Mouse (Mus musculus) kidney, embryonic 14.5 days (tissue): ENCODE data around the gene Pdpr. TPM values are rescaled to one million over a fixed set of nuclear protein-coding genes. Genes with fewer than 3 reads are reported as not detected.
"Not testable (repeated sequence)": the region's sequence is repeated elsewhere in the genome, so short reads cannot be mapped to it uniquely, and the experiment has no call there.

Experiments used
- ATAC-seq: fragments of 200-750 bp; cut with Nextera tagmentation; 2 replicates; pipeline ENCODE4 v1.8.0; 2017; ENCODE audit warnings: moderate number of reproducible peaks, mild to moderate bottlenecking, moderate TSS enrichment, moderate library complexity; ENCODE audit not compliant: low FRiP score, low TSS enrichment
- H3K27ac ChIP-seq: fragments of 300-500 bp; sonication (generic); 2 replicates; pipeline ENCODE4 v1.5.1; 2014; ENCODE audit warnings: low read depth, mild to moderate bottlenecking, low read length, moderate library complexity, mixed read lengths
- H3K27me3 ChIP-seq: fragments of 300-500 bp; sonication (generic); 2 replicates; pipeline ENCODE4 v1.6.1; 2014; ENCODE audit warnings: mild to moderate bottlenecking, low read length; ENCODE audit not compliant: control insufficient read depth, insufficient read depth
- H3K36me3 ChIP-seq: fragments of 300-500 bp; sonication (generic); 2 replicates; pipeline ENCODE4 v1.6.1; 2014; ENCODE audit warnings: low read length, mixed read lengths; ENCODE audit not compliant: control insufficient read depth, insufficient read depth
- H3K4me1 ChIP-seq: fragments of 300-500 bp; sonication (generic); 2 replicates; pipeline ENCODE4 v1.6.1; 2014; ENCODE audit warnings: low read length, mixed read lengths; ENCODE audit not compliant: control insufficient read depth, insufficient read depth
- H3K4me2 ChIP-seq: fragments of 300-500 bp; sonication (generic); replicated peaks from 2 replicates; pipeline ENCODE4 v1.6.1; 2014; ENCODE audit warnings: low read depth, mild to moderate bottlenecking, low read length
- H3K4me3 ChIP-seq: fragments of 300-500 bp; sonication (generic); 2 replicates; pipeline ENCODE4 v1.5.1; 2014; ENCODE audit warnings: mild to moderate bottlenecking, low read length
- H3K9ac ChIP-seq: fragments of 300-500 bp; sonication (generic); 2 replicates; pipeline ENCODE4 v1.6.1; 2014; ENCODE audit warnings: low read depth, mild to moderate bottlenecking, low read length, moderate library complexity
- H3K9me3 ChIP-seq: fragments of 300-500 bp; sonication (generic); 2 replicates; pipeline ENCODE4 v1.6.1; 2016; ENCODE audit warnings: low read length; ENCODE audit not compliant: control insufficient read depth
- WGBS: fragments of 180-500 bp; shearing (Covaris S2); extraction: QIAGEN DNeasy Blood & Tissue Kit; methylation state at CpG from one replicate; pipeline ENCODE4 v1.1.7; 2014; 5-methylcytosine and 5-hydroxymethylcytosine counted together
- polyA plus RNA-seq: library from polyadenylated mRNA; unstranded; fragments of >200 nt; fragmentation: Nextera tagmentation; extraction: Ambion mirVana; gene quantifications from 2 replicates; pipeline ENCODE4 v1.2.1, GENCODE M21; 2014

Gene Pdpr
- polyA plus RNA-seq, 1 experiment from 2014 or later = 8.6 TPM

- H3K4me2 ChIP-seq = peak overlapping the region; percentile 42
- peaks cover 15% of the 10 kb centered on the region for H3K4me1 ChIP-seq
- 44% methylated on average over 5 of the region's 5 CpGs for WGBS
- 0 out of 2 replicates have a peak overlapping the region, but pooled peaks have one; percentile 55 for H3K9ac ChIP-seq
- no peaks in the 10 kb centered on the region for H3K9me3 ChIP-seq
- H3K27me3 ChIP-seq = no peaks in the 10 kb centered on the region
- peak; percentile 32 for ATAC-seq
- peak overlapping the region; percentile 86 for H3K27ac ChIP-seq
- peak overlapping the region; percentile 32; the same call in 1 of the 2 replicates for H3K4me3 ChIP-seq
- H3K36me3 ChIP-seq = no peaks in the 10 kb centered on the region
Observed at GRCm38 (mm10) chr8:111079461-111079860, 15.0 kb upstream of the Pdpr start.

- H3K4me1 ChIP-seq = peaks cover 15% of the 10 kb centered on the region
- no peaks in the 10 kb centered on the region for H3K36me3 ChIP-seq
- ATAC-seq = peak; percentile 78
- H3K27ac ChIP-seq = peak overlapping the region; percentile 86
- no peaks in the 10 kb centered on the region for H3K27me3 ChIP-seq
- WGBS = 12% methylated on average over 6 of the region's 6 CpGs
- H3K9ac ChIP-seq = 0 out of 2 replicates have a peak overlapping the region, but pooled peaks have one; percentile 55
- H3K4me2 ChIP-seq = peak overlapping the region; percentile 42
- peak overlapping the region; percentile 32; the same call in 1 of the 2 replicates for H3K4me3 ChIP-seq
- no peaks in the 10 kb centered on the region for H3K9me3 ChIP-seq
Observed at GRCm38 (mm10) chr8:111079861-111080271, 14.6 kb upstream of the Pdpr start.

GRCm38 (mm10) chr8:111081580-111082258, 12.7 kb upstream of the Pdpr start:
- Histone ChIP-seq H3K27me3 (no peaks in the 10 kb centered on the region), H3K4me1 (peaks cover 15% of the 10 kb centered on the region), H3K9ac (peak overlapping the region; percentile 55), H3K4me2 (peak overlapping the region; percentile 42), H3K4me3 (peak overlapping the region; percentile 32), H3K9me3 (no peaks in the 10 kb centered on the region), H3K36me3 (no peaks in the 10 kb centered on the region), H3K27ac (peak overlapping the region; percentile 86)
- peak; percentile 86 for ATAC-seq
- 39% methylated on average over 12 of the region's 12 CpGs for WGBS

- H3K27ac ChIP-seq, ATAC-seq, H3K9ac ChIP-seq, H3K4me2 ChIP-seq, H3K4me3 ChIP-seq, H3K36me3 ChIP-seq, H3K9me3 ChIP-seq, H3K27me3 ChIP-seq: not testable (repeated sequence)
- H3K4me1 ChIP-seq = peaks cover 15% of the 10 kb centered on the region
- 91% methylated on average over 5 of the region's 5 CpGs for WGBS
Observed at GRCm38 (mm10) chr8:111083936-111084335, 10.5 kb upstream of the Pdpr start.

GRCm38 (mm10) chr8:111090126-111090525, 4.3 kb upstream of the Pdpr start:
- H3K27ac ChIP-seq = no peak overlapping the region
- WGBS = 5% methylated on average over 2 of the region's 2 CpGs
- ATAC-seq = no peak

GRCm38 (mm10) chr8:111091706-111092105, 2.7 kb upstream of the Pdpr start:
- H3K27ac ChIP-seq = no peak overlapping the region
- no peak for ATAC-seq

More at GRCm38 (mm10) chr8:111090126-111090525, 4.3 kb upstream of the Pdpr start:
- no peaks in the 10 kb centered on the region for H3K9me3 ChIP-seq
- H3K4me3 ChIP-seq = no peak overlapping the region
- no peaks in the 10 kb centered on the region for H3K4me1 ChIP-seq
- H3K36me3 ChIP-seq = no peaks in the 10 kb centered on the region
- H3K27me3 ChIP-seq = no peaks in the 10 kb centered on the region
- H3K9ac ChIP-seq = no peak overlapping the region
- H3K4me2 ChIP-seq = no peak overlapping the region

GRCm38 (mm10) chr8:111092326-111092725, 2.1 kb upstream of the Pdpr start, which contains the start of gene Clec18a:
Gene Clec18a (minus strand): TSS chr8:111092426.
- H3K36me3 ChIP-seq, H3K4me2 ChIP-seq, H3K9me3 ChIP-seq, H3K27me3 ChIP-seq, H3K9ac ChIP-seq, H3K4me3 ChIP-seq, H3K27ac ChIP-seq, H3K4me1 ChIP-seq, ATAC-seq: not testable (repeated sequence)
- WGBS = 81% methylated on average over 5 of the region's 6 CpGs

More at GRCm38 (mm10) chr8:111091706-111092105, 2.7 kb upstream of the Pdpr start:
- Histone ChIP-seq H3K4me2 (no peak overlapping the region), H3K4me1 (0 out of 2 replicates have a peak, but pooled peaks cover 5% of the 10 kb centered on the region), H3K9me3 (no peaks in the 10 kb centered on the region), H3K4me3 (no peak overlapping the region), H3K9ac (no peak overlapping the region), H3K36me3 (no peaks in the 10 kb centered on the region), H3K27me3 (no peaks in the 10 kb centered on the region)
- WGBS = 75% methylated on average over 7 of the region's 7 CpGs

GRCm38 (mm10) chr8:111094719-111095302, 381 bp downstream of the Pdpr start:
- ATAC-seq = peak; percentile 72
- H3K4me2 ChIP-seq = peak overlapping the region; percentile 57
- H3K4me3 ChIP-seq = peak overlapping the region; percentile 65
- WGBS = 1% methylated on average over 29 of the region's 69 CpGs
- not testable (repeated sequence) for H3K36me3 ChIP-seq, H3K27me3 ChIP-seq, H3K9me3 ChIP-seq, H3K4me1 ChIP-seq, H3K27ac ChIP-seq
- H3K9ac ChIP-seq = peak overlapping the region; percentile 73

GRCm38 (mm10) chr8:111114891-111115290, 20.5 kb downstream of the Pdpr start:
- Histone ChIP-seq H3K4me3 (no peak overlapping the region), H3K27ac (no peak overlapping the region), H3K4me2 (no peak overlapping the region), H3K9ac (no peak overlapping the region), H3K4me1 (no peaks in the 10 kb centered on the region), H3K9me3 (no peaks in the 10 kb centered on the region), H3K36me3 (peaks cover 34% of the 10 kb centered on the region), H3K27me3 (no peaks in the 10 kb centered on the region)
- ATAC-seq = no peak
- WGBS = 92% methylated on average over 5 of the region's 5 CpGs
